Mouse (Mus musculus): ENCODE measurements at regions not wholly inside any gene's neighbourhood (a gene's known extent, or its start where the extent isn't known, plus 50 kb on each side); places are given as distances from the start of the nearest gene placed in this dataset.
"Not testable (repeated sequence)": the region's sequence is repeated elsewhere in the genome, so short reads cannot be mapped to it uniquely, and the experiment has no call there.

DNA sequence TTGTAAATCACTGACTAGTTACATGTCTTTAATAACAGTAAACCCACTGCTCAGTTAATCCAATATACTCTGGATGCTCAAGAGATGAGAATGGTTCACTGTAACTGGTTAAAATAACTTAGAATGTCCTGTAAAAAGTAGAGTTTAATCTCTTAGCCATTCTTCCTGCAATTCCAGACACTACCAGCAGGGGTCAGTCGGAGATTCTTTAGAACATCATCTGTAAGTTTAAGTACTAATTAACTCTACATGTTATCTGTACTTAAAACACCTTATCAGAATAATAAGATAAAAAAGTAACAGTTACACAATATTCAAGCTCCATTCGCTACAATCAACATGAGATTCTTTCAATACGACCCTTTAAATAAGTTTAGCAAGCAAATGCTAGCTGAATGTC lies 58.7 kb upstream of the Olig3 start:
- Histone ChIP-seq H3K4me1 (ENCODE audit: control insufficient read depth, insufficient read depth, low read length) (no peaks in the 10 kb centered on the region), H3K4me3 (ENCODE audit: low read depth, low read length) (no peak overlapping the region), H3K9me3 (replicated peaks; ENCODE audit: control insufficient read depth, low read length) (no peaks in the 10 kb centered on the region), H3K4me2 (ENCODE audit: low read depth, low read length) (no peak overlapping the region), H3K9ac (replicated peaks; ENCODE audit: low read length) (no peak overlapping the region), H3K27ac (replicated peaks; ENCODE audit: low read depth, low read length) (no peak overlapping the region), H3K36me3 (replicated peaks; ENCODE audit: control insufficient read depth, insufficient read depth, low read depth, low read length) (no peaks in the 10 kb centered on the region), H3K27me3 (ENCODE audit: control insufficient read depth, insufficient read depth, low read length) (no peaks in the 10 kb centered on the region)
- 52% methylated on average over 3 of the region's 3 CpGs for WGBS
- no peak for ATAC-seq (replicated peaks; ENCODE audit: insufficient number of reproducible peaks, low FRiP score, low TSS enrichment, low read depth)
- DNase-seq (ENCODE audit: low spot score) = peak; percentile 39

DNA sequence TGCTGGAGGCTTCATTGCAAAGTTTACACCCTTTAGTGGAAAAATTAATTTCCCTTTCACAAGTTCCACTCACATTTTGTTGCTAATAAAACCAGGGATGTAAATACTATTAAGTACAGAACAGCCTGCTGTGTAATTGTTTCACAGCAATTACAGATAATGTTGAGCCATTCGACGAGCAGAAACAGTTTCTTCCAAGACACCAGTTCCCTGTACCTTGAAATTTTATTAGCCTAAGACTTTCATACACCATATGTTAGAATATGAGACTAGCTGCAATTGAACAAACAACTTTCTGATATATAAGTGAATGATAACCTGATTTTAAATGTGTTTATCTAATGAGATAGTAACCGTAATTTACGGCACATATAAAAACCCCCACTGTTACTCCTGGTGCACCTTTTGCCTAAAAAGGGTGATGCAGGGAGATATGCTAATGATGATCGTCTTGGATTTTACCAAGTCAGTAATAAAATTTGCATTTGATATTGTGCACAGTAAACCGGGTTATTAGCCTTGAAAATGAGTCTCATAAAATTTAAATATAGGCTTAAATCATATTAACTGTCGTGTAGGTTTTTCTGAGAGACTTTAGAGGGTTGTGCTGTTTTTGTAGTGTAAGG lies 60.8 kb upstream of the Olig3 start:
- no peak for ATAC-seq (replicated peaks; ENCODE audit: insufficient number of reproducible peaks, low FRiP score, low TSS enrichment, low read depth)
- Histone ChIP-seq H3K27me3 (ENCODE audit: control insufficient read depth, insufficient read depth, low read length) (no peaks in the 10 kb centered on the region), H3K9me3 (replicated peaks; ENCODE audit: control insufficient read depth, low read length) (no peaks in the 10 kb centered on the region), H3K9ac (replicated peaks; ENCODE audit: low read length) (no peak overlapping the region), H3K36me3 (replicated peaks; ENCODE audit: control insufficient read depth, insufficient read depth, low read depth, low read length) (no peaks in the 10 kb centered on the region), H3K27ac (replicated peaks; ENCODE audit: low read depth, low read length) (no peak overlapping the region), H3K4me1 (ENCODE audit: control insufficient read depth, insufficient read depth, low read length) (no peaks in the 10 kb centered on the region), H3K4me2 (ENCODE audit: low read depth, low read length) (no peak overlapping the region), H3K4me3 (ENCODE audit: low read depth, low read length) (no peak overlapping the region)
- WGBS = 87% methylated on average over 7 of the region's 7 CpGs
- no peak for DNase-seq (ENCODE audit: low spot score)

DNA sequence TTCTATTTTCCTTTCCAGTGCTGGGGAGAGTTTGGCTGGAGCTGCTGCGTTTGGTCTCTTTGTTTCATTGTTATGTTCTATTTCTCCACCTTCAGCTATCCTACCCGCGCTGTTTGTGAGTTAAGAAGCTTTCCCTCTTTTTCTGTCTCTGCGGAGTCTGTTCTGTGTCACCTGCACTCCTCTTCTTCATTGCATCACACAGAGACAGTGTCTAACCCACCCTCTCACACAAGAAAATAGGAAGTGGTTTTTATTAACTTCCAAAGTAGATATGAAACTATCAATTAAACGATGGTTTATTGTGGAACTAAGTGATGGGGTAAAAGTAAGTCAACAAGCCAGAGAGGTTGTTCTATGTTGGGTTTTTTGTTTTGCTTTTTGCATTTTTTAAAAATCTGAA lies 64.9 kb upstream of the Olig3 start:
- Histone ChIP-seq H3K4me2 (ENCODE audit: low read depth, low read length) (no peak overlapping the region), H3K4me1 (ENCODE audit: control insufficient read depth, insufficient read depth, low read length) (no peaks in the 10 kb centered on the region), H3K9ac (replicated peaks; ENCODE audit: low read length) (no peak overlapping the region), H3K36me3 (replicated peaks; ENCODE audit: control insufficient read depth, insufficient read depth, low read depth, low read length) (no peaks in the 10 kb centered on the region), H3K27ac (replicated peaks; ENCODE audit: low read depth, low read length) (no peak overlapping the region), H3K4me3 (ENCODE audit: low read depth, low read length) (no peak overlapping the region), H3K9me3 (replicated peaks; ENCODE audit: control insufficient read depth, low read length) (no peaks in the 10 kb centered on the region), H3K27me3 (ENCODE audit: control insufficient read depth, insufficient read depth, low read length) (no peaks in the 10 kb centered on the region)
- WGBS = 81% methylated on average over 5 of the region's 5 CpGs
- ATAC-seq (replicated peaks; ENCODE audit: insufficient number of reproducible peaks, low FRiP score, low TSS enrichment, low read depth) (no peak), DNase-seq (ENCODE audit: low spot score) (no peak)

DNA sequence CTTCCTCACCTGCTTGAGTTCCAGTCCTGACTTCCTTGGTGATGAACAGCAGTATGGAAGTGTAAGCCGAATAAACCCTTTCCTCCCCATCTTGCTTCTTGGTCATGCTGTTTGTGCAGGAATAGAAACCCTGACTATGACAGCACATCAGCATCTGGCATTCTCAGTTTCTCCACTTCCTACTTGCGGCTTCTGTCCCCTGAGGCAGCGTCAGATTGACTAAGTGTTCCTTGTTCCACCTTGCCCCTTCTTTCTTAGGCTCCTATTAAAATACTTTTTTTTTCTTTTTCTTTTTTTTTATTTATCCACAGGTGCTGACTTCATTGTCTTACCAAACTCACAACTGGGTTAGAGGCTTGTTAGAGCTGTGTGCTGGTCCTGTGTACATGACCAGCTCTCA lies 65.3 kb upstream of the Olig3 start:
- H3K4me2 ChIP-seq (ENCODE audit: low read depth, low read length); H3K36me3 ChIP-seq (replicated peaks; ENCODE audit: control insufficient read depth, insufficient read depth, low read depth, low read length); H3K9me3 ChIP-seq (replicated peaks; ENCODE audit: control insufficient read depth, low read length); H3K27me3 ChIP-seq (ENCODE audit: control insufficient read depth, insufficient read depth, low read length); H3K27ac ChIP-seq (replicated peaks; ENCODE audit: low read depth, low read length); H3K4me1 ChIP-seq (ENCODE audit: control insufficient read depth, insufficient read depth, low read length); H3K4me3 ChIP-seq (ENCODE audit: low read depth, low read length); DNase-seq (ENCODE audit: low spot score); H3K9ac ChIP-seq (replicated peaks; ENCODE audit: low read length); ATAC-seq (replicated peaks; ENCODE audit: insufficient number of reproducible peaks, low FRiP score, low TSS enrichment, low read depth): not testable (repeated sequence)
- 82% methylated on average over 3 of the region's 3 CpGs for WGBS

DNA sequence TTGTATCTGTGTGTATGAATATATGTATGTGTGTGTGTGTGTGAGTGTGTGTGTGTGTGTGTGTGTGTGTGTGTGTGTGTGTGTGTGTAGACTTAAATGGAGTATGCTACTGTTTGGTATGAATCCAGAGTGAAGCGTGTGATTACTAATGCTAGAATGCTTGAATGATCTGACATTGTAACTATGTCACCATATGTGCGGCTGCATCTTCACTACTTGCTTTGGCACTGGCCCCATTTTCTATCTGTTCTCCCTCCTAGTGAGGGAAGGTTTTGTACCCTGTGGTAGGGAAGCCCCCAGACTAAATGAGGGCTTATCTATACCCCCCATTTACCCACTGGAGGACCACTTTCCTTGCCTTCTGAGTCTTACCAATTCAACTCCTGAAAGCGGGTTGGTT lies 74.2 kb upstream of the Olig3 start:
- H3K4me3 ChIP-seq (ENCODE audit: low read depth, low read length) = no peak overlapping the region
- no peaks in the 10 kb centered on the region for H3K36me3 ChIP-seq (replicated peaks; ENCODE audit: control insufficient read depth, insufficient read depth, low read depth, low read length)
- H3K9ac ChIP-seq (replicated peaks; ENCODE audit: low read length) = no peak overlapping the region
- DNase-seq (ENCODE audit: low spot score) = no peak
- H3K4me2 ChIP-seq (ENCODE audit: low read depth, low read length) = no peak overlapping the region
- H3K27ac ChIP-seq (replicated peaks; ENCODE audit: low read depth, low read length) = no peak overlapping the region
- H3K27me3 ChIP-seq (ENCODE audit: control insufficient read depth, insufficient read depth, low read length) = no peaks in the 10 kb centered on the region
- no peaks in the 10 kb centered on the region for H3K9me3 ChIP-seq (replicated peaks; ENCODE audit: control insufficient read depth, low read length)
- no peak for ATAC-seq (replicated peaks; ENCODE audit: insufficient number of reproducible peaks, low FRiP score, low TSS enrichment, low read depth)
- H3K4me1 ChIP-seq (ENCODE audit: control insufficient read depth, insufficient read depth, low read length) = no peaks in the 10 kb centered on the region
- 89% methylated on average over 3 of the region's 3 CpGs for WGBS

DNA sequence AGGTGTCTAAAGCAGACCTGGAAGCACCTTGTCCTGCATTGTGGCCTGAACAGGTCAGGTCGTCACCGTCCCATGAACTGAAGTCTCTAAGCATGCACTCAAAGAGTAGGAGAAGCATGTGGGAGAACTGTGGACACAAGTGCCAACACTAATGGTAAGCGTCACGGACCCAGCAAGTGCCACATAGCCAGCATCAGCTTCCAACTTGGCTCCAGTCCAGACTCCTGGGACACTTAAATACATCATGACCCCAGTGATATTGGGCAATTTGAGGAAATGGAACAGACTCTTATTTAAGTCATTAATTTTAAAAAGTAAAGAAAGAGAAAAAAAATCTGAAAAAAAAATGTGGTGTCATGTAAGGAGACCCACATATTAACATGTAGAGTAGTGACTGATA lies 75.3 kb upstream of the Olig3 start:
- H3K36me3 ChIP-seq (replicated peaks; ENCODE audit: control insufficient read depth, insufficient read depth, low read depth, low read length) = no peaks in the 10 kb centered on the region
- ATAC-seq (replicated peaks; ENCODE audit: insufficient number of reproducible peaks, low FRiP score, low TSS enrichment, low read depth) = no peak
- WGBS = 89% methylated on average over 4 of the region's 4 CpGs
- no peak overlapping the region for H3K4me2 ChIP-seq (ENCODE audit: low read depth, low read length)
- no peak overlapping the region for H3K27ac ChIP-seq (replicated peaks; ENCODE audit: low read depth, low read length)
- no peaks in the 10 kb centered on the region for H3K27me3 ChIP-seq (ENCODE audit: control insufficient read depth, insufficient read depth, low read length)
- no peak for DNase-seq (ENCODE audit: low spot score)
- no peaks in the 10 kb centered on the region for H3K9me3 ChIP-seq (replicated peaks; ENCODE audit: control insufficient read depth, low read length)
- no peaks in the 10 kb centered on the region for H3K4me1 ChIP-seq (ENCODE audit: control insufficient read depth, insufficient read depth, low read length)
- H3K4me3 ChIP-seq (ENCODE audit: low read depth, low read length) = no peak overlapping the region
- H3K9ac ChIP-seq (replicated peaks; ENCODE audit: low read length) = no peak overlapping the region

DNA sequence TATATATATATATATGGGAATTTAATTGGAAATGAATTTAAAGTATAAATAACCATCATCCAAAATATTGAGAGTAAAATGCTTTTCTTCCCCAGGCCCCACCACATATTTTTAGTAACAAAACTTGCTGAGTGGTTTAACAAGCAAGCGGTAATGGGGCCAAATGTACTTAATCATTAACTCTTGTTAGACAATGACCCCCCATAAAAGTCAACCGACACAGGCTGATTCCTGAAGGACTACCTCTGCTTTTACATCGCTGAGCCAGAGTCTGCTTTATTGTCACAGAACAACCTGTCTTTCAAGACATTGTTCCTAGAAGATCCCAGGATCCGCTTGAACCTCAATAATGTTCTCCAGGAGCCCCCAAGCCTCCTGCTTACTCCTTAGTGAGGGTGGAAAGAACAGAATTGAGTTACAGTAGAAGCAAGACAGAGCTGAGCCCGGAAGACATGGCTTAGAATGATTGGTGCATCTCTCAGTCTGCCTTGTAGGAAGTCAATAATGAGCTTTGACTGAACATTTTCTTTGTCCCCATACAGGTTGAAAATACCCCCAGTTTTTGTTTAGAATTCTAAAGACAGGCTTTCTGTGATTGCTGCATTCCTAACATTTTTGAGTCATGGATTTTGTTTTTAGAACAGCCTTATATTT lies 78.0 kb upstream of the Olig3 start:
- Histone ChIP-seq H3K36me3 (replicated peaks; ENCODE audit: control insufficient read depth, insufficient read depth, low read depth, low read length) (no peaks in the 10 kb centered on the region), H3K4me1 (ENCODE audit: control insufficient read depth, insufficient read depth, low read length) (no peaks in the 10 kb centered on the region), H3K27me3 (ENCODE audit: control insufficient read depth, insufficient read depth, low read length) (no peaks in the 10 kb centered on the region), H3K4me2 (ENCODE audit: low read depth, low read length) (no peak overlapping the region), H3K27ac (replicated peaks; ENCODE audit: low read depth, low read length) (no peak overlapping the region), H3K4me3 (ENCODE audit: low read depth, low read length) (no peak overlapping the region), H3K9ac (replicated peaks; ENCODE audit: low read length) (no peak overlapping the region), H3K9me3 (replicated peaks; ENCODE audit: control insufficient read depth, low read length) (no peaks in the 10 kb centered on the region)
- 78% methylated on average over 5 of the region's 5 CpGs for WGBS
- DNase-seq (ENCODE audit: low spot score) (no peak), ATAC-seq (replicated peaks; ENCODE audit: insufficient number of reproducible peaks, low FRiP score, low TSS enrichment, low read depth) (no peak)

DNA sequence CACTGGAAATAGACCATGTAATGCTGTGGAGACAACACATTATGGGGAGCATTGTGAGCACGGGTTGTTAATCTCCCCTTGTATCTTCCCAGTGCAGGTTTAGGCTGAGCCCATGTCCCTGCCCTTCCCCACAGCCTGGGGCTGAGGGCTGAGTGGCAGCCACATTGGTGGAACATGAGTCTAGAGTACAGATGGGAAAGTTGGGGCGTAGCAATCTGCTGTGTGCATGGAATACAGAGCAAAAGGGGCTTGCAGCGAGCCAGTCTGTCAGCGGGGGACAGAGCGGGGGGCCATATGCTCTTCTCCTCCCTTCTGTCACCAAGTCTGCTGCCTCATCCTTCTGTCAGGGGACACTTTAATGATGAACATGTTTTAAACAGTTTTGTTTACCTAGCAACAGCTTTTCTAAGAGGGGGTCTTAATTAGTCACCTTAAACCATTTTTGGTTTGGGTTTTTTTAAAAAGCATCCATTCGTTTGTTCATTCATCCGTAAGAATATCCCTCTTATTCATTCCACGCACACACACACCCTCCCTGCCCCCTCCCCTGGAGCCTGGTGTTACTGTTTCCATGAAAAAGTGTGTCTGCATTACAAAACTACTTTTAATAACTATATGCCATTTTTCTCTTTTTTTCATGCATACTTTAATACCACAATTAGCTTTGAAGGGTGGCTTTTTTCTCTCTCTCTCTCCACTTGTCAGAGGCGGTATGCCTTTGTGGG lies 79.1 kb upstream of the Olig3 start:
- no peaks in the 10 kb centered on the region for H3K4me1 ChIP-seq (ENCODE audit: control insufficient read depth, insufficient read depth, low read length)
- ATAC-seq (replicated peaks; ENCODE audit: insufficient number of reproducible peaks, low FRiP score, low TSS enrichment, low read depth) (no peak), DNase-seq (ENCODE audit: low spot score) (no peak)
- no peak overlapping the region for H3K4me2 ChIP-seq (ENCODE audit: low read depth, low read length)
- no peak overlapping the region for H3K9ac ChIP-seq (replicated peaks; ENCODE audit: low read length)
- H3K27ac ChIP-seq (replicated peaks; ENCODE audit: low read depth, low read length) = no peak overlapping the region
- 71% methylated on average over 9 of the region's 9 CpGs for WGBS
- H3K4me3 ChIP-seq (ENCODE audit: low read depth, low read length) = no peak overlapping the region
- no peaks in the 10 kb centered on the region for H3K9me3 ChIP-seq (replicated peaks; ENCODE audit: control insufficient read depth, low read length)
- H3K36me3 ChIP-seq (replicated peaks; ENCODE audit: control insufficient read depth, insufficient read depth, low read depth, low read length) = no peaks in the 10 kb centered on the region
- H3K27me3 ChIP-seq (ENCODE audit: control insufficient read depth, insufficient read depth, low read length) = no peaks in the 10 kb centered on the region
